Mouse (Mus musculus): ENCODE results near the gene 1810013L24Rik. TPM values are rescaled to one million over a fixed set of nuclear protein-coding genes. Genes with fewer than 3 reads are reported as not detected.

The 1810013L24Rik gene
- 5.1 and 8.1 TPM in 2 replicates for polyA plus RNA-seq (2012; rRNA removed; ENCODE audit: low replicate concordance)

GRCm38 (mm10) chr16:8829564-8830359 lies at the start of gene 1810013L24Rik:
Gene 1810013L24Rik, plus strand, starts transcription at chr16:8830100.

DNA sequence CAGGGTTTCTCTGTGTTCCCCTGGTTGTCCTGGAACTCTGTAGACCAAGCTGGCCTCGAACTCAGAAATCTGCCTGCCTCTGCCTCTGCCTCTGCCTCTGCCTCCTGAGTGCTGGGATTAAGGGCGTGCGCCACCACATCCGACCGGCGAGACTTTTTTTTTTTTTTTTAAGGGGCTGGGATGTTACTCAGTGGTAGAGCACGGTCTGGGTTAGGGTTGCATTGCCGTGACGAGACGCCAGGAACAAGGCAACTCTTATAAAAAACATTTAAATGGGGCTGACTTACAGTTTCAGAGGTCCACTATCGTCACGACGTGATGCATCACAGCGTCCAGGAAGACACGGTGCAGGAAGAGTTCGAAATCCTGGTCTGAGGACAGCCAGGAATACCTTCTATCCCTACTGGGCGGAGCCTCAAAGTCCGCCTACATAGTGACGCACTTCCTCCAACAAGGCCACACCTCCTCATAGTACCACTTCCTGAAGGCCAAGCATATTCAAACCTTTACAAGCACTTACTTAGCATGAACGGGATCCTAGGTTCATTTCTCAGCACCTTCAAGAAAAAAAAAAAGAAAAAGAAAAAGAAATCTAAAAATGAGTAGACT lies 37.8 kb upstream of the 1810013L24Rik start, which contains the start of gene Usp7:
Gene Usp7, minus strand, starts transcription at position 360 of the 609 bp plus-strand sequence.

Other genes with a start within 250 kb of the 1810013L24Rik start
- gene Pmm2, start 192.4 kb upstream of the 1810013L24Rik start, polyA plus RNA-seq (2012; rRNA removed; ENCODE audit: low replicate concordance), result 221 and 282 TPM in 2 replicates
- 6.6 and 10.4 TPM in 2 replicates for gene Tmem186, start 192.4 kb upstream of the 1810013L24Rik start, polyA plus RNA-seq (2012; rRNA removed; ENCODE audit: low replicate concordance)
- 78.5 and 171 TPM in 2 replicates for gene Carhsp1, start 157.9 kb upstream of the 1810013L24Rik start, polyA plus RNA-seq (2012; rRNA removed; ENCODE audit: low replicate concordance)
- 0.54 and 0.81 TPM in 2 replicates for gene Gm5767, start 149.3 kb upstream of the 1810013L24Rik start, polyA plus RNA-seq (2012; rRNA removed; ENCODE audit: low replicate concordance)
- gene Usp7, start 37.8 kb upstream of the 1810013L24Rik start, polyA plus RNA-seq (2012; rRNA removed; ENCODE audit: low replicate concordance), result 6.3 and 6.8 TPM in 2 replicates

All from duodenum, adult 2 months (tissue).